Mouse (Mus musculus): ENCODE data around the gene Irf2bp2. TPM values are rescaled to one million over a fixed set of nuclear protein-coding genes. Genes with fewer than 3 reads are reported as not detected.
A peak's percentile ranks its signal among the peaks of the same experiment; 100 is the strongest.

Irf2bp2 gene
- polyA plus RNA-seq, 1 experiment, result 12.0 TPM

DNA sequence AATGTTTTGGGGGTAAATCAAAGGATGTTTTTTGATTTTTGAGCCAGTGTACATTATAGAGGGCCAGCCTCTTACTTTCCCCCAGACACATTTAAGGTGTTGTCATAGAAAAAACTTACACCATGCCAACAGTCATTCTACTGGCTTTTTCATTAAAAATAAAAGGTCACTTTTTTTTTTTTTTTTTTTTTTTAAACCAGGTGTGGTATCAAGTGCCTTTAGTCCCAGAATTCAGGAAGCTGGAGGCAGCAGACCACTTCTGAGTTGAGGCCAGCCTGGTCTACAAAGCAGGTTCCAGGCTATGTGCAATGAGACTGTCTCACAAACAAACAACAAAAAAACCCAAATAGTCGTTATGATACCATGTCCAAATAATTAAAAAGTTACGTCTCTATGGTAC is 7.7 kb downstream of the Irf2bp2 start:
- Histone ChIP-seq H3K4me3 (ENCODE audit: insufficient read depth, low read depth, low read length) (no peak overlapping the region), H3K27ac (replicated peaks; ENCODE audit: low read depth, low read length) (peak overlapping the region; percentile 41), H3K4me1 (ENCODE audit: control insufficient read depth, insufficient read depth, insufficient read length, low read length) (peaks cover 23% of the 10 kb centered on the region)

DNA sequence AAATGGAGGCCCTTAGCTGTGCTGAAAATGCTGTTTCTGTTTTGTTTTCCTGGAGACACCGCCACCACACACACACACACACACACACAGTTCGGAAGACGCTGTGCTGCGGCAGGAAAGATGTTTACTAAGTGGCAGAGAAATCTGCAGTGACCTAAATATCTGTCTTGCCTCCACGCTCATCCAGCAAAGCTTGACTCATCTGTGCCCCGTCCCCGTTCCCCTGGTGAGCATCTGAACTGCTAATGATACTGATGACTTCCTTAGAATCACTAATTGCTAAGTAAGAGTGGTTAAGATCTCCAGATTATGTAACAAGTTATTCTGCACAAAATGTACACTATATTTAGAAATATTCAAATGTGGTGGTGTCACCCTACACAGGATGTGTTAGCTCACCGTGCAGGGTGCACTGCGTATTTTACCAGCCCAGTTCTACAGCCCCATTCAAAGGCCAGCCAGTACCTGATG is 8.2 kb downstream of the Irf2bp2 start:
- 0 out of 2 replicates have a peak overlapping the region, but pooled peaks have one; percentile 0 for H3K4me3 ChIP-seq (ENCODE audit: insufficient read depth, low read depth, low read length)
- H3K27ac ChIP-seq (replicated peaks; ENCODE audit: low read depth, low read length), result peak overlapping the region; percentile 41
- peaks cover 23% of the 10 kb centered on the region for H3K4me1 ChIP-seq (ENCODE audit: control insufficient read depth, insufficient read depth, insufficient read length, low read length)

DNA sequence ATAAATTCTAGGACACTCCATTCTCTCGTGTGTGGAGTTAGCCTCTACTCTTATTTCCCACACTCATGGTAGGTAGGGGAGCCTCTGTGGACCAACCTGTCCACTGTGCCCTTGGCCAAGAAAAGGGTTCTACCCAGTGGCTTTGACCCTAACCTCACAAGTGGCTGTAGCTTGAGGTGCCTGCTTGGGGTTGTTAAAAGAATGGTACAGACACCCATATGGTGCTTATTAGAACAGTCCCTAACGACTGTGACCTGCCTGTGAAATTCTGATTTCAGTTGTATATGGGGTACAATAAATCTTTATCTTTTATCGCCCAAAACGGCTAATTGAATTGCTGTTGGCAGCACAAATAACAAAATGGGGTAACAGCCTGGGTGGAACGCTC is 8.9 kb downstream of the Irf2bp2 start:
- Histone ChIP-seq H3K4me3 (ENCODE audit: insufficient read depth, low read depth, low read length) (peak overlapping the region; percentile 64), H3K27ac (replicated peaks; ENCODE audit: low read depth, low read length) (peak overlapping the region; percentile 96), H3K4me1 (ENCODE audit: control insufficient read depth, insufficient read depth, insufficient read length, low read length) (peaks cover 23% of the 10 kb centered on the region)

DNA sequence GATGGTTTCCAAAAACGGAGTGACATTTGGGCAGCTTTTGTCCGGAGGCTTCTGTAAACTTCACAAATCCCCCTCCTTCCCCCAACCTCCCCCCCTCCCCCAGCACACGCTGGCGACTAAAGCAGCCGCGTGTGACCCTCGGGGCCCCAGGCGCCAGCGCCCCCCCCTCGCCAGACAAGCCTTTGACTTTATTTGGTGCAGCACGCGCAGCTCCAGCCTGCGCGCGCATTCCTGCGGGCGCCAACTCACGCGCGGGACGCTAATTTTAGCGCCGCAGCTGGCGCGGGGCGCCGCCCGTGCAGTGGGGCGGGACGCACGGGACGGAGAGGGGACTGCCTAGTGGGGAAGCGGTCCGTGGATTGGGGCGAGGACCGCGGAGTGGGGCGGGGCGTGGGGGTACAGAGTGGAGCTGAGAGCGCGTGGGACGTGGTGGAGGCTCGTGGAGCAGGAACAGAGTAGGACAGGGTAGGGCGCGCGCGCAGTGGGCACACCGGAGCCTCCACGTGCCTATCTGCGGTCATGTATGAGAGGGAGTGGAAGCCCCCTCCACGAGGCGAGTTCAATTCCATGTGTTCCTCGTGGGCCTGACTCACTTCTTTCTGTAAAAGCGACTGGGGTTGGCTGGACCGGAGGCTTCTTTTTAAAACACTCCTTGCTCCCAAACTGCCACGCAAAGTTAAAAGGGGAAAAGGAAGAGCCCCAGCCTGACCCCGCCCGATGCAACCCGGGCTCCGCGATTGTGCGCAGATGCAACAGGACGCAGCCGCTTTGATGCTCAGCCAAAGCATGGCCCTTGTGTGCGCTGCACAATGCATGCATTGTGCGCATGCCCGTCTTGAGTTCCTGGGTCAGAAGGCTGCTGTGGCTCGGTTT is 9.6 kb downstream of the Irf2bp2 start:
- peak overlapping the region; percentile 96 for H3K27ac ChIP-seq (replicated peaks; ENCODE audit: low read depth, low read length)
- H3K4me3 ChIP-seq (ENCODE audit: insufficient read depth, low read depth, low read length), result peak overlapping the region; percentile 64
- H3K4me1 ChIP-seq (ENCODE audit: control insufficient read depth, insufficient read depth, insufficient read length, low read length), result peaks cover 23% of the 10 kb centered on the region

DNA sequence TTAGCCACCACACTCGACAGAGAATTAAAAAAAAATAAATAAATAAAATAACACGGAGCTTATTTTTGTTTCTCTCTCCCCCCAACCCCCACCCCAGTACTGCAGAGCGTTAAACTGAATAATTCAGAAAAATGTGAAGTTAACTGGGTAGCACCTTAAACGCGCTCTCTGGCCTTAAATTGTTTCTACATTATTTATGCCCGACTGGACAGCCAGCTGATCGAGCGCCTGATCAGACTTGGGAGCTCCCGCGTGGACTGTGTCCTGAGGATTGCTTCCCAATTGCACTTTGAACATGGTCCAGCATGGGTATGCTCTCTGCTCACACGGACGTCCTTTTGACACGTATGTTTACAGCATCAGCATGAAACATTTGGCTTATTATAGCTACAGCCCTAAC is 10.3 kb downstream of the Irf2bp2 start:
- Histone ChIP-seq H3K4me3 (ENCODE audit: insufficient read depth, low read depth, low read length) (peak overlapping the region; percentile 6; the same call in 1 of the 2 replicates), H3K4me1 (ENCODE audit: control insufficient read depth, insufficient read depth, insufficient read length, low read length) (peaks cover 17% of the 10 kb centered on the region), H3K27ac (replicated peaks; ENCODE audit: low read depth, low read length) (peak overlapping the region; percentile 36)

DNA sequence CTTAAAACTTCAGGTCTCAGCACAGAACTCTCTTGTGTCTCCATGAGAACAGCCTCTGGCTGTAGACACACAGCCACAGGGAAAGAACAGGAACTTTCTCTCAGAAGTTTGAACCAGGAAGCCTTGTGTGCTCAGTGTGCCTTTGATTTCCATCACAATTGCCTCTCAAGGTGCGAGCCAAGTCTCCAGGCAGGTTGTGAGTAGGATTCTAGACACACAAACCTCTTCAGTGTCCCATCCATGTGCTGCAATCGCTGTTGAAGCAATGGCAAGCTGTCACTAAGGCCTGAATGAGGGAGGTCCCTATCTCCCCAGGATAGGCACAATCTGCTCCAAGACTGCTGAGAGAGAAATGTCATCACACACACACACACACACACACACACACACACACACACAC is 10.8 kb downstream of the Irf2bp2 start:
- Histone ChIP-seq H3K4me3 (ENCODE audit: insufficient read depth, low read depth, low read length) (no peak overlapping the region), H3K4me1 (ENCODE audit: control insufficient read depth, insufficient read depth, insufficient read length, low read length) (peaks cover 17% of the 10 kb centered on the region), H3K27ac (replicated peaks; ENCODE audit: low read depth, low read length) (peak overlapping the region; percentile 18)

DNA sequence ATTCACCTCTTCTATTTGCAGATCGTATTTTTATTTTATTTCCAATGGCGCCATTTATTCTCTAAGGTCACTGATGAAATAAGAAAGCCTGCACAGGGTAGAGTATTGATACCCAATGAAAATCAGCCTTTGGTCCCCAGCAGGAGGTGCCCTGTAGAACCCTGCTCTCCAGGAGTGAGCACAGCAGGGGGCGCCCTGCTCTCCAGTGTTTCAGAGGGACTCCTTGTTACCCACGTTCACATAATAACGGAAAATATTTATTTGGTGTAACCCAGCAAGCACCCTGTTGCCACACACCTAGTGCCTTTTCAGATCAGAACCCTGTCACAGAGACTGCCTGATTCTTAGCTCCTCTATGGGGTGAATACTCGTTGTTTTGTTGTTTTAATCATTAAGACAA is 11.3 kb downstream of the Irf2bp2 start:
- Histone ChIP-seq H3K27ac (replicated peaks; ENCODE audit: low read depth, low read length) (peak overlapping the region; percentile 18; the same call in 1 of the 2 replicates), H3K4me3 (ENCODE audit: insufficient read depth, low read depth, low read length) (no peak overlapping the region), H3K4me1 (ENCODE audit: control insufficient read depth, insufficient read depth, insufficient read length, low read length) (peaks cover 12% of the 10 kb centered on the region)

DNA sequence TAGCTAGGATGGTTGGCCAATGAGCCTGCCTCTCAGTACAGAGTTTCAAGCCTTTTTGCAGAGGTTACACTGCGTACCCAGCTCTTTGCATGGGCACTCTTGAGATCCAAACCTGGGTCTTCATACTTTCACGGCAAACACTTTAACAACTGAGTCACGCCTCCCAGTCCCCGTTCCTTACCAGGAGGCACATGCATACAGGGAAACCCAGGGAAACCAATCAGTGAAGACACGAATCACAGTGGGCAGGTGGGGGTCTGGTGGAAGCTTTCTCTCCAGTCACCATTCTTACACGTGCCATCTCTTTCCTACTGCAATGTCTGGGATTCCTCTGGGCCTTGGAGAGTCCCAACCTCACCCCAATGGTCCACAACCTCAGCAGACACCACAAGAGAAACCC is 12.1 kb downstream of the Irf2bp2 start:
- H3K4me3 ChIP-seq (ENCODE audit: insufficient read depth, low read depth, low read length), result no peak overlapping the region
- no peak overlapping the region for H3K27ac ChIP-seq (replicated peaks; ENCODE audit: low read depth, low read length)
- peaks cover 8% of the 10 kb centered on the region for H3K4me1 ChIP-seq (ENCODE audit: control insufficient read depth, insufficient read depth, insufficient read length, low read length)

DNA sequence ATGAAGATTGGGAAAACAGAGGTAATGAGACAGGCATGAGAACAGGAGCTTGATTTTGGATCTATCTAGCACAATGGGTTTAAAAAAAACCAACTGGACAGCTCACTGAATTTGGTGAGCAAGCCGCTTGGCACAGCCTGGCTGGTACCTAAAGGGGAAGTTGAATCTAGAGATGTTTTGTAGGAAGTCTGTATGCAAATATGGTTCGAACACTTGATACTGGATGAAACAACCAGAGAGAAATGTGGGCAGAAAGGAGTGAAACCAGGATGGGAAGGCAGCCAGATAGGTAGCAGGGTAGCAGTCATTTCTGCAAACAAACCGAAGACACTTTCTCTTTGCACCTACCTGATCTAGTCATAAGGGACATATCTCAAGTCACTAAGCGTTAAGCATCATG is 13.0 kb downstream of the Irf2bp2 start:
- no peak overlapping the region for H3K27ac ChIP-seq (replicated peaks; ENCODE audit: low read depth, low read length)
- no peak overlapping the region for H3K4me3 ChIP-seq (ENCODE audit: insufficient read depth, low read depth, low read length)
- peaks cover 6% of the 10 kb centered on the region for H3K4me1 ChIP-seq (ENCODE audit: control insufficient read depth, insufficient read depth, insufficient read length, low read length)

DNA sequence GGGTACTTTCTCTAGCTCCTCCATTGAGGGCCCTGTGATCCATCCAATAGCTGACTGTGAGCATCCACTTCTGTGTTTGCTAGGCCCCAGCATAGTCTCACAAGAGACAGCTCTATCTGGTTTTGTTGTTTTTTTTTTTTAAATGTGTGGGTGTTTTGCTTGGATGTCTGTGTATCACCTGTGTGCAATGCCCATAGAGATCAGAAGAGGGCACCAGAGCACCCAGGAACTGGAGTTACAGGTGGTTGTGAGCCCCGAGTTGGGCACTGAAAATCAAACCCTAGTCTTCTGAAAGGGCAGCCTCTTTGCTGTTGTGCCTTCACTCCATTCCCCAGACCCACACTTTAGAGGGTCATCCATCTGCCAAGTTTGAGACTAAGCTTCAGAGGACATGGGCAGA is 13.7 kb downstream of the Irf2bp2 start:
- H3K27ac ChIP-seq (replicated peaks; ENCODE audit: low read depth, low read length), result no peak overlapping the region
- no peak overlapping the region for H3K4me3 ChIP-seq (ENCODE audit: insufficient read depth, low read depth, low read length)
- peaks cover 6% of the 10 kb centered on the region for H3K4me1 ChIP-seq (ENCODE audit: control insufficient read depth, insufficient read depth, insufficient read length, low read length)

DNA sequence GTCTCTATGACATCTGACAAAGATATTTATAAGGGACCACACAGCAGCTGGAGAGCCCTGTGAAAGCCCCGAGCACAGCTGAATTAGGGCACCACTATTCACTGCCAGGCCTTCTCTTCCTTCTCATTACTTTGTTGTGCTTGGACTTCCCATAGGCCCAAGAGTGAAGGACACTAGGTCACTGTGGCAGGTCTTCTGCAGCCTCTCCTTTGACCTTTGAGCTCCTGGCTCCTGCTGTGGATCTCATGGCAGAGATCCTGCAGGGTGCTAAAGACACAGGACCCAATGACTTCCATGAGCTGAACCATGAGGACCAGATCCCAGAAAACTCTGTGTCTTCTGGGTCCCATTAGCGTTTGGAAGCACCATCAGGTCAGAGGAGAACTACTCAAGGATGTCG is 15.1 kb downstream of the Irf2bp2 start:
- Histone ChIP-seq H3K4me1 (ENCODE audit: control insufficient read depth, insufficient read depth, insufficient read length, low read length) (peaks cover 4% of the 10 kb centered on the region; the same call in 1 of the 2 replicates), H3K27ac (replicated peaks; ENCODE audit: low read depth, low read length) (no peak overlapping the region), H3K4me3 (ENCODE audit: insufficient read depth, low read depth, low read length) (no peak overlapping the region)

DNA sequence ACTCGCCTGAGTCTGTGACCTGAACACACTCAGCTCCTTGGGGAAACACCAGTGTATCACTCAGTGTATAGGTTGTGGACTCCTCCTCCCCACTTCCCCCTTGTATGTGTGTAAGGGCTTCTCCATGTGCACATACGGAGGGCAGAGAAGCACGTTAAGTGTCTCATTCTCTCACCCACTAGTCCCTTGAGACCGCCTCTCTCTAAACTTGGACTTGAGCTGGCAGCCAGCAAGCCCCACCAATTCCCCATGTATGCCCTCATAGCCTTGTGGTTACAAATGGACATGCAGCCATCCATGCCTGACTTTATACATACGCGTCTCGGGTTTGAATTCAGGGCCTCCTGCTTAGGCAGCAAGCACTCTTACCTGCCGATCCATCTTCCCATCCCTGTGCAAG is 16.9 kb downstream of the Irf2bp2 start:
- no peaks in the 10 kb centered on the region for H3K4me1 ChIP-seq (ENCODE audit: control insufficient read depth, insufficient read depth, insufficient read length, low read length)
- H3K4me3 ChIP-seq (ENCODE audit: insufficient read depth, low read depth, low read length), result no peak overlapping the region
- H3K27ac ChIP-seq (replicated peaks; ENCODE audit: low read depth, low read length), result no peak overlapping the region

DNA sequence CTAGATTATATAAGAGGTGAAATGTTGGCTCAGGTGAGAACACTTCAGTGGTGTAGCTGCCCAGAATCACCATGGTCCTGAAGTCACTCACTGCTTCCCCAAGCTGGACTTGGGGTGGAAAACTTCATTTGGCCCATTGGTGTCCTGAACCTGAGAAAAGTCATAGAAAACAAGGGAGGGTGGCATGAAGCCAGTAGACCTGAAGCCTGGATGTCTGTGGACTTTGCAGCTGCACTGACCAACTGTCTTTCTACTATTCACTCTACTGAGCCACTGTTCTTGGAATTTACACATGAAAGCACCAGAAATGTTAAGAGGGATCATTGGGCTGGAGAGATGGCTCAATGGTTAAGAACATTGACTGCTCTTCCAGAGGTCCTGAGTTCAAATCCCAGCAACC is 17.7 kb downstream of the Irf2bp2 start:
- Histone ChIP-seq H3K4me3 (ENCODE audit: insufficient read depth, low read depth, low read length) (no peak overlapping the region), H3K27ac (replicated peaks; ENCODE audit: low read depth, low read length) (no peak overlapping the region), H3K4me1 (ENCODE audit: control insufficient read depth, insufficient read depth, insufficient read length, low read length) (0 out of 2 replicates have a peak, but pooled peaks cover 5% of the 10 kb centered on the region)

DNA sequence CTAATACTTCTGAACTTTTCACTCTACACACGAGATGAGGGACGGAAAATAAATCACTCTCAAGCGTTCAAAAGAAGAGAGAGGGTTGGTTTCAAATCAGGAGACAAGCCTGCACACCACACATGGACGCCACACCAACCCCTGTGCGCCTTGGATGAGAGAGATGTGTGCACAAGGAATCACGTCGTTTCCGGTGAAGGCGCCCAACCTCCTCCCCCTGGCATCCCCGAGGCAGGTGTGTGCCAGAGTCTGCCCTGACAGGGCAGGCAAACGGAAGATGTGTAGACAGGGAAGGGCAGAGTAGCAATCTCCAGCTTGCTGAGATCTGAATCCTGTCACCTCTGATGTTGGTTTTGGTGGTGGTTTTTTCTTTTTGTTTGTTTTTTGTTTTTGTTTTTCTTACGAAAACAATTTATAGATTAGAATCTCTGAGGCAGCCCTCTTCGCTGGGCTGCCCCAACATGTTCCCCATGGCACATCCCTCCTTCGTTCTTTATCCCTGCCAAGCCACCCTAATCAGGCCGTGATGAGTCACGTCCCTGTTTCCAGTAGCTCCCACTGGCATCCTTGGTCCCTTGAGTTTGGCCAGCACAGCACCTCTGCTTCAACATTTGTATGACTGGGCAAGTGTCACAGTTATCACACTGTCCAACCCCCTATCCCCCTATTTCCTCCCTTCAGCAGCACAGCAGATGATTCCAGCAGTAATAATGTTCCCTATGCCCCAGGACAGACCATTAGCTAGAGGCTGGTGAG is 18.7 kb downstream of the Irf2bp2 start:
- Histone ChIP-seq H3K27ac (replicated peaks; ENCODE audit: low read depth, low read length) (no peak overlapping the region), H3K4me3 (ENCODE audit: insufficient read depth, low read depth, low read length) (no peak overlapping the region), H3K4me1 (ENCODE audit: control insufficient read depth, insufficient read depth, insufficient read length, low read length) (peaks cover 11% of the 10 kb centered on the region; the same call in 1 of the 2 replicates)

DNA sequence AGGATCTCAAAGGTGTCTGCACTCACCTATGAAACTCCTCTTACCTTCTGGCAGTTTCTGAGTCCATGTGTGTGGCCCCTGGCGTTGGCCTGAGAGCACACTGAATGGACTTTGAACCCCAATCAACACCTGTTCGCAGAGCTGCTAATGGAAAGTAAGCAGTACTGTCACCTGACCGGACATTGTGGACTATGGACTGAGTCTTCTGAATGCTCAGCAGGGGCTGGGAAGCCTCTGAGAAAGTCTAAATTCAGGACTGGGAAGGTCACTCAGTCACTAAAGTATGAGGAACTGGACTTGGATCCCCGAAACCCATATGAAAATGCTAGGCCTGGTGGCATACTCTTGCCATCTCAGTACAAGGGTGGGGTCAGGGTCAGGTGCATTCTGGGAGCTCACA is 19.9 kb downstream of the Irf2bp2 start:
- Histone ChIP-seq H3K4me1 (ENCODE audit: control insufficient read depth, insufficient read depth, insufficient read length, low read length) (peaks cover 14% of the 10 kb centered on the region), H3K4me3 (ENCODE audit: insufficient read depth, low read depth, low read length) (no peak overlapping the region), H3K27ac (replicated peaks; ENCODE audit: low read depth, low read length) (no peak overlapping the region)
